Mouse (Mus musculus): ENCODE results near the gene Naxd.

DNA sequence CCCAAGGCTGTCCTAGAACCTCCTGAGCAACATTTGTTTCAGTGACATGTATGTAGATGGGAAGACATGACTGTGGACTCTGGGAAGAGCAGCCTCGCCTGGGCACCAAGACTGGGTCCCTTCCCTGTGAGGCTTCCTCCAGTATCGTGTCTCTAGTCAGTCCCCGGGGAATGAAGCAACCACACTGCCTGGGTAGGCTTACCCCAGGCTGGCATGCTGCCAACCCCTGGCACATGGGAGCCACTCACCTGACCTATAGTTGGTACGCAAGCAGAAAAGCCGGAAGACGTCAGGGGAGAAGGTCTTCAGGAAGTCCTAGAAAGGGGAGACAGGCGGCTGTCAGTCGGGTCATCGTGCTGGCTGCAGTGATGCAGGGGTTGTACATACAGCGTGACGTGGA, 21.4 kb downstream of the Naxd start:
- TF ChIP-seq CTCF (IDR thresholded peaks at IDR 0.05; ENCODE audit: low read depth) (no peak), EP300 (IDR thresholded peaks at IDR 0.05; ENCODE audit: low read depth) (no peak)

All from heart, postnatal 0 days (tissue).